Mouse (Mus musculus) embryonic facial prominence, embryonic 11.5 days (tissue): ENCODE data around the gene Gcdh. TPM values are rescaled to one million over a fixed set of nuclear protein-coding genes. Genes with fewer than 3 reads are reported as not detected.
A peak's percentile ranks its signal among the peaks of the same experiment; 100 is the strongest.

Source experiments
- ATAC-seq: fragments of 200-750 bp; cut with Nextera tagmentation; replicated peaks from 2 replicates; pipeline ENCODE4 v1.8.0; 2017; ENCODE audit warnings: low read depth; ENCODE audit not compliant: insufficient number of reproducible peaks, low FRiP score, low TSS enrichment
- DNase-seq: peaks from one replicate; pipeline ENCODE4 v3.0.0-alpha.2; 2015; ENCODE audit warnings: low spot score
- H3K27ac ChIP-seq: fragments of 300-500 bp; sonication (generic); replicated peaks from 2 replicates; pipeline ENCODE4 v1.5.1; 2014; ENCODE audit warnings: mild to moderate bottlenecking, low read depth, low read length, control low read depth
- H3K27me3 ChIP-seq: fragments of 300-500 bp; sonication (generic); 2 replicates; pipeline ENCODE4 v1.6.1; 2014; ENCODE audit warnings: mild to moderate bottlenecking, low read length, moderate library complexity, mixed read lengths; ENCODE audit not compliant: control insufficient read depth, insufficient read depth
- H3K36me3 ChIP-seq: fragments of 300-500 bp; sonication (generic); replicated peaks from 2 replicates; pipeline ENCODE4 v1.6.1; 2014; ENCODE audit warnings: low read depth, mild to moderate bottlenecking, low read length, moderate library complexity, mixed read lengths; ENCODE audit not compliant: control insufficient read depth, insufficient read depth
- H3K4me1 ChIP-seq: fragments of 300-500 bp; sonication (generic); 2 replicates; pipeline ENCODE4 v1.6.1; 2014; ENCODE audit warnings: low read length, mixed read lengths; ENCODE audit not compliant: control insufficient read depth, insufficient read depth
- H3K4me2 ChIP-seq: fragments of 300-500 bp; sonication (generic); 2 replicates; pipeline ENCODE4 v1.6.1; 2014; ENCODE audit warnings: low read depth, mild to moderate bottlenecking, control low read depth, low read length, moderate library complexity
- H3K4me3 ChIP-seq: fragments of 300-500 bp; sonication (generic); 2 replicates; pipeline ENCODE4 v1.5.1; 2014; ENCODE audit warnings: low read depth, low read length, control low read depth
- H3K9ac ChIP-seq: fragments of 300-500 bp; sonication (generic); replicated peaks from 2 replicates; pipeline ENCODE4 v1.6.1; 2014; ENCODE audit warnings: mild to moderate bottlenecking, control low read depth, low read length
- H3K9me3 ChIP-seq: fragments of 300-500 bp; sonication (generic); replicated peaks from 2 replicates; pipeline ENCODE4 v1.6.1; 2016; ENCODE audit warnings: mild to moderate bottlenecking, low read length, inconsistent platforms, mixed read lengths; ENCODE audit not compliant: control insufficient read depth
- WGBS: fragments of 180-500 bp; shearing (Covaris S2); extraction: QIAGEN DNeasy Blood & Tissue Kit; methylation state at CpG from one replicate; pipeline ENCODE4 v1.1.7; 2014; 5-methylcytosine and 5-hydroxymethylcytosine counted together
- polyA plus RNA-seq: library from polyadenylated mRNA; unstranded; fragments of >200 nt; fragmentation: Nextera tagmentation; extraction: Ambion mirVana; gene quantifications from 2 replicates; pipeline ENCODE4 v1.2.1, GENCODE M21; 2014

Gcdh gene
- polyA plus RNA-seq, 1 experiment from 2014 or later: 40.3 TPM

GRCm38 (mm10) chr8:84840248-84840999 lies 53.3 kb downstream of the Gcdh start, which contains the start of gene Rad23a:
Gene Rad23a, minus strand, starts transcription at chr8:84840665.
- H3K4me1 ChIP-seq: peaks cover 17% of the 10 kb centered on the region
- 0% methylated on average over 43 of the region's 55 CpGs for WGBS

GRCm38 (mm10) chr8:84839875-84840247 lies 53.9 kb downstream of the Gcdh start:
- Histone ChIP-seq H3K4me2 (peak overlapping the region; percentile 78), H3K27me3 (no peaks in the 10 kb centered on the region), H3K36me3 (peaks cover 45% of the 10 kb centered on the region), H3K4me3 (peak overlapping the region; percentile 88), H3K9me3 (no peaks in the 10 kb centered on the region), H3K27ac (peak overlapping the region; percentile 80), H3K9ac (peak overlapping the region; percentile 84), H3K4me1 (peaks cover 16% of the 10 kb centered on the region)
- DNase-seq (no peak), ATAC-seq (no peak)
- WGBS: 8% methylated on average over 7 of the region's 7 CpGs

More at GRCm38 (mm10) chr8:84840248-84840999, 53.3 kb downstream of the Gcdh start, which contains the start of gene Rad23a:
- ATAC-seq: peak; percentile 90
- Histone ChIP-seq H3K9me3 (no peaks in the 10 kb centered on the region), H3K36me3 (peaks cover 42% of the 10 kb centered on the region), H3K4me3 (peak within 1 kb of the TSS; percentile 88), H3K27ac (peak within 1 kb of the TSS; percentile 80), H3K9ac (peak within 1 kb of the TSS; percentile 84), H3K4me2 (peak within 1 kb of the TSS; percentile 78), H3K27me3 (no peaks in the 10 kb centered on the region)
- DNase-seq: peak; percentile 97

GRCm38 (mm10) chr8:84839411-84839810 lies 54.3 kb downstream of the Gcdh start:
- H3K4me2 ChIP-seq: peak overlapping the region; percentile 78
- peak overlapping the region; percentile 84; the same call in 1 of the 2 replicates for H3K9ac ChIP-seq
- ATAC-seq: no peak
- peaks cover 45% of the 10 kb centered on the region for H3K36me3 ChIP-seq
- no peaks in the 10 kb centered on the region for H3K9me3 ChIP-seq
- H3K4me3 ChIP-seq: peak overlapping the region; percentile 88
- WGBS: 92% methylated on average over 2 of the region's 2 CpGs
- H3K27ac ChIP-seq: no peak overlapping the region
- H3K4me1 ChIP-seq: peaks cover 12% of the 10 kb centered on the region
- DNase-seq: no peak
- H3K27me3 ChIP-seq: no peaks in the 10 kb centered on the region

- ATAC-seq: no peak
- no peak for DNase-seq
- H3K27me3 ChIP-seq: no peaks in the 10 kb centered on the region
- 90% methylated on average over 5 of the region's 5 CpGs for WGBS
- no peaks in the 10 kb centered on the region for H3K9me3 ChIP-seq
- H3K9ac ChIP-seq: no peak overlapping the region
- no peak overlapping the region for H3K4me2 ChIP-seq
- H3K4me1 ChIP-seq: peaks cover 12% of the 10 kb centered on the region
- H3K4me3 ChIP-seq: no peak overlapping the region
- no peak overlapping the region for H3K27ac ChIP-seq
- H3K36me3 ChIP-seq: peaks cover 40% of the 10 kb centered on the region
These were observed 55.2 kb downstream of the Gcdh start for GRCm38 (mm10) chr8:84838513-84838912.

- DNase-seq: no peak
- no peak for ATAC-seq
- Histone ChIP-seq H3K27ac (no peak overlapping the region), H3K36me3 (peaks cover 35% of the 10 kb centered on the region), H3K27me3 (no peaks in the 10 kb centered on the region), H3K9me3 (no peaks in the 10 kb centered on the region), H3K4me1 (peaks cover 12% of the 10 kb centered on the region), H3K4me2 (no peak overlapping the region; the same call in 1 of the 2 replicates), H3K9ac (no peak overlapping the region), H3K4me3 (no peak overlapping the region)
- WGBS: 78% methylated on average over 15 of the region's 15 CpGs
These were observed 55.7 kb downstream of the Gcdh start for GRCm38 (mm10) chr8:84837912-84838470.

GRCm38 (mm10) chr8:84837149-84837911 lies 56.4 kb downstream of the Gcdh start:
- ATAC-seq (peak; percentile 14), DNase-seq (peak; percentile 63)
- no peaks in the 10 kb centered on the region for H3K9me3 ChIP-seq
- peaks cover 28% of the 10 kb centered on the region for H3K36me3 ChIP-seq
- no peak overlapping the region for H3K4me3 ChIP-seq
- 44% methylated on average over 8 of the region's 8 CpGs for WGBS
- H3K4me2 ChIP-seq: no peak overlapping the region; the same call in 1 of the 2 replicates
- H3K27me3 ChIP-seq: no peaks in the 10 kb centered on the region
- H3K4me1 ChIP-seq: peaks cover 12% of the 10 kb centered on the region
- peak overlapping the region; percentile 20 for H3K27ac ChIP-seq
- peak overlapping the region; percentile 2; the same call in 1 of the 2 replicates for H3K9ac ChIP-seq
